Mouse (Mus musculus) stomach, postnatal 0 days (tissue): ENCODE measurements at regions not wholly inside any gene's neighbourhood (a gene's known extent, or its start where the extent isn't known, plus 50 kb on each side); places are given as distances from the start of the nearest gene placed in this dataset.

ENCODE experiments used
- CTCF ChIP-seq: IDR thresholded peaks from 2 replicates; pipeline ENCODE4 v1.5.1; 2016; ENCODE audit warnings: antibody characterized with exemption, low read depth, mild to moderate bottlenecking, moderate library complexity
- EP300 ChIP-seq: optimal IDR thresholded peaks from 2 replicates; pipeline ENCODE3; 2016; ENCODE audit warnings: antibody characterized with exemption

GRCm38 (mm10) chr13:99672714-99673113 is 156.4 kb upstream of the Map1b start:
- TF ChIP-seq EP300 (no peak), CTCF (no peak)
